Mouse (Mus musculus) layer of hippocampus, adult 9-11 months (tissue): ENCODE measurements around the gene Gm11939.
"Not testable (repeated sequence)": the region's sequence is repeated elsewhere in the genome, so short reads cannot be mapped to it uniquely, and the experiment has no call there.

ENCODE experiments used
- DNase-seq: peaks from one replicate; pipeline ENCODE4 v3.0.0; 2022

The Gm11939 gene

GRCm38 (mm10) chr11:99559366-99559765 lies at the start of gene Gm11939:
Gm11939 (minus strand) TSS chr11:99559466.
- no peak for DNase-seq

GRCm38 (mm10) chr11:99603208-99603607 lies 43.9 kb upstream of the Gm11939 start, which contains the start of gene Gm11938:
Gm11938 (minus strand) TSS chr11:99603308.
- DNase-seq = not testable (repeated sequence)

- DNase-seq = not testable (repeated sequence)
These were observed 38.5 kb upstream of the Gm11939 start, which contains the start of gene Krtap9-3 for GRCm38 (mm10) chr11:99597742-99598141. Krtap9-3 (minus strand) TSS chr11:99598105.

GRCm38 (mm10) chr11:99590981-99591380 lies 31.7 kb upstream of the Gm11939 start, which contains the start of gene Krtap1-3:
Krtap1-3 (minus strand) TSS chr11:99591339.
- no peak for DNase-seq

- peak; percentile 61 for DNase-seq
These were observed 25.8 kb upstream of the Gm11939 start for GRCm38 (mm10) chr11:99585096-99585495.

GRCm38 (mm10) chr11:99583245-99583704 lies 24.0 kb upstream of the Gm11939 start, which contains the start of gene Krtap1-4:
Krtap1-4 (minus strand) TSS chr11:99583654.
- DNase-seq = no peak

GRCm38 (mm10) chr11:99581564-99581963 lies 22.3 kb upstream of the Gm11939 start:
- no peak for DNase-seq

- DNase-seq = no peak
These were observed 21.8 kb upstream of the Gm11939 start for GRCm38 (mm10) chr11:99581051-99581450.

GRCm38 (mm10) chr11:99580636-99581035 lies 21.4 kb upstream of the Gm11939 start, which contains the start of gene Krtap1-5:
Krtap1-5 (minus strand) TSS chr11:99581016.
- no peak for DNase-seq

GRCm38 (mm10) chr11:99574106-99574505 lies 14.8 kb upstream of the Gm11939 start:
- DNase-seq = peak; percentile 40

- no peak for DNase-seq
These were observed 13.9 kb upstream of the Gm11939 start for GRCm38 (mm10) chr11:99573164-99573563.

- DNase-seq = no peak
These were observed 7.3 kb upstream of the Gm11939 start, which contains the start of gene Krtap3-1 for GRCm38 (mm10) chr11:99566530-99566929. Krtap3-1 (minus strand) TSS chr11:99566630.

GRCm38 (mm10) chr11:99562580-99562979 lies 3.3 kb upstream of the Gm11939 start:
- no peak for DNase-seq

- DNase-seq = peak; percentile 6
These were observed 1.1 kb downstream of the Gm11939 start for GRCm38 (mm10) chr11:99557976-99558745.

GRCm38 (mm10) chr11:99556753-99557152 lies 2.5 kb downstream of the Gm11939 start, which contains the start of gene Krtap3-2:
Krtap3-2 (minus strand) TSS chr11:99556853.
- DNase-seq = no peak

GRCm38 (mm10) chr11:99556195-99556594 lies 3.1 kb downstream of the Gm11939 start:
- no peak for DNase-seq

GRCm38 (mm10) chr11:99550765-99551164 lies 8.5 kb downstream of the Gm11939 start, which contains the start of gene Krtap3-3:
Krtap3-3 (minus strand) TSS chr11:99550865.
- DNase-seq = no peak

GRCm38 (mm10) chr11:99547892-99548291 lies 11.4 kb downstream of the Gm11939 start:
- DNase-seq = no peak

- DNase-seq = peak; percentile 74
These were observed 19.5 kb downstream of the Gm11939 start for GRCm38 (mm10) chr11:99539721-99540120.

- DNase-seq = no peak
These were observed 37.9 kb downstream of the Gm11939 start, which contains the start of gene Krt39 for GRCm38 (mm10) chr11:99521288-99521860. Krt39 (minus strand) TSS chr11:99521338.

GRCm38 (mm10) chr11:99514098-99514497 lies 45.2 kb downstream of the Gm11939 start:
- no peak for DNase-seq
